Mouse (Mus musculus) brain, embryonic 14.5 days (tissue): Measurements from ENCODE around the gene Zcchc18.

Source experiments
- CTCF ChIP-seq: fragments of 200-500 bp; IDR thresholded peaks from 2 replicates; pipeline ENCODE4 v1.5.1; 2012; ENCODE audit warnings: inconsistent platforms, mild to moderate bottlenecking, moderate library complexity, borderline replicate concordance; ENCODE audit not compliant: insufficient read depth, insufficient read length; ENCODE audit errors: extremely low read depth
- POLR2A ChIP-seq: fragments of 200-500 bp; IDR thresholded peaks from 2 replicates; pipeline ENCODE4 v1.6.1; 2012; ENCODE audit warnings: mild to moderate bottlenecking, inconsistent platforms, borderline replicate concordance; ENCODE audit not compliant: poor library complexity, insufficient read depth, insufficient read length, severe bottlenecking; ENCODE audit errors: extremely low read depth

- no peak for TF ChIP-seq CTCF
- peak; percentile 12; the same call in 1 of the 2 replicates for TF ChIP-seq POLR2A
Measured at GRCm38 (mm10) chrX:136976424-136977084, 16.4 kb upstream of the Zcchc18 start, which contains the start of the genes Tmsb15l and Tmsb15b1.
